Mouse (Mus musculus): ENCODE measurements around the gene Pdk4. TPM values are rescaled to one million over a fixed set of nuclear protein-coding genes. Genes with fewer than 3 reads are reported as not detected.
A peak's percentile ranks its signal among the peaks of the same experiment; 100 is the strongest.

The Pdk4 gene
- polyA plus RNA-seq, 1 experiment from 2014 or later: 10.0 TPM

DNA sequence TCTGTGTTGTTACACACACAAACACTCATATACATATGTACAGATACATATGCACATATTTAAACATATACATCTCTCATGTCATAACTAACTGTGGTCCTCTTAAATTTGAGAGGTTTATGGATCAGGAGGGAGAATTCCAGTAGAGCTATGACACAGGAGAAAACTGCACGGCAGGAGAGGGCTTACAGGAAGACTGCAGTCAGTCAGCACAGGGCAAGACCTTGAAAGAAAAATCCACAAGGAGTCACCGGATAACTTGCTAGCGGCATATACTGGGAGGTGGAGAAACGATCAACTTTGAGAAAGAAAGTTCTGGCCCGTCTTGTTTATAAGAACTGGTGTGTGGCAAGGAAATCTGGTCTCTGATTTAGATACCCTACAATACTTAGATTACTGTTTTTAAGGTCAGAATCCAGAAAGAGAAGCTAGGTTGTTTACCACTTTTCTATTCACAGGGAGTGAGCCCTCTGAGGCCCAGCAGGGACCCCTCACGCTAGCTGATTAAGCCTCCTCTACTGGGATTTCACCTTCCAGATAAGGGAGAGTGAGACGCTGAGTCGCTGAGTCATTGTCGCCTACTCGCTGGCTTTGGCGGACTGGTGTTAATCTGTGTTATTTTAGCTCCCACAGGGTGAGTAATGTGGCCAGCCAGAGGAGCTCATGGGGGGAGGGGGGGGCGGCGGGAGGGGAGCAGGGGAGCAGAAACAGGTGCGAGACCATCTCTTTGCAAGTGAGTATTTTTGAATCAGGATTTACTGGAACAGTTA is 53.6 kb downstream of the Pdk4 start:
- no peak overlapping the region for H3K9ac ChIP-seq (replicated peaks)
- peak overlapping the region; percentile 36 for H3K4me2 ChIP-seq (ENCODE audit: low read depth, low read length)
- peak; percentile 83 for ATAC-seq
- WGBS (ENCODE audit: insufficient replicate concordance): 11% methylated on average over 14 of the region's 14 CpGs
- no peak overlapping the region for H3K4me3 ChIP-seq (ENCODE audit: low read depth, low read length)
- peaks cover 8% of the 10 kb centered on the region; the same call in 1 of the 2 replicates for H3K4me1 ChIP-seq (ENCODE audit: insufficient read depth)
- peak; percentile 48 for DNase-seq
- peak overlapping the region; percentile 68 for H3K27ac ChIP-seq (ENCODE audit: low read depth)
- TF ChIP-seq CTCF (IDR thresholded peaks at IDR 0.05; ENCODE audit: low read depth) (no peak), EP300 (IDR thresholded peaks at IDR 0.05; ENCODE audit: low read depth) (no peak)
- H3K27me3 ChIP-seq (ENCODE audit: insufficient read depth, low read length): no peaks in the 10 kb centered on the region
- H3K36me3 ChIP-seq (replicated peaks; ENCODE audit: insufficient read depth, low read length): no peaks in the 10 kb centered on the region
- no peaks in the 10 kb centered on the region for H3K9me3 ChIP-seq (ENCODE audit: low read length)

DNA sequence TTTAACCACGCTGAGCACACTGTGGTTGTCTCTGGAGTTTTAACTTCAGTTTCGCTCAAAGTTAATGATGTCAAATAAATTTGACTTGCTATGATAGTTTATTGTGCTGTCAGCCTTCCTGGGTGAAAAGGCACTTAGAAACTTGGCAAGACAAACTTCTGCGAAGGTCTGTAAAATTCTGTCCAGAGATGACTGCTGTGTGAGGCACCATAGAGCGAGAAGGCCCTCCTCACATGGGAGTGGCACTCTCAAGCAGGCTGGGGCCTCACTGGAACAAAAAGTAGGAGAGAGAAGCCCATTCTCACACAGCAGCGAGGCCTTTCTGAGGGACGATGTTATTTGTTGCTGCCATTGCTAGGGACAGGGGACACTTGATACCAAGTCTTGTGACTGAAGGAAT is 54.9 kb downstream of the Pdk4 start:
- WGBS (ENCODE audit: insufficient replicate concordance): 90% methylated on average over 6 of the region's 6 CpGs
- no peaks in the 10 kb centered on the region for H3K9me3 ChIP-seq (ENCODE audit: low read length)
- no peak for ATAC-seq
- H3K27ac ChIP-seq (ENCODE audit: low read depth): no peak overlapping the region
- H3K4me3 ChIP-seq (ENCODE audit: low read depth, low read length): no peak overlapping the region
- DNase-seq: no peak
- no peaks in the 10 kb centered on the region for H3K36me3 ChIP-seq (replicated peaks; ENCODE audit: insufficient read depth, low read length)
- peaks cover 8% of the 10 kb centered on the region; the same call in 1 of the 2 replicates for H3K4me1 ChIP-seq (ENCODE audit: insufficient read depth)
- TF ChIP-seq CTCF (IDR thresholded peaks at IDR 0.05; ENCODE audit: low read depth) (no peak), EP300 (IDR thresholded peaks at IDR 0.05; ENCODE audit: low read depth) (no peak)
- no peak overlapping the region for H3K9ac ChIP-seq (replicated peaks)
- H3K4me2 ChIP-seq (ENCODE audit: low read depth, low read length): no peak overlapping the region
- no peaks in the 10 kb centered on the region for H3K27me3 ChIP-seq (ENCODE audit: insufficient read depth, low read length)

DNA sequence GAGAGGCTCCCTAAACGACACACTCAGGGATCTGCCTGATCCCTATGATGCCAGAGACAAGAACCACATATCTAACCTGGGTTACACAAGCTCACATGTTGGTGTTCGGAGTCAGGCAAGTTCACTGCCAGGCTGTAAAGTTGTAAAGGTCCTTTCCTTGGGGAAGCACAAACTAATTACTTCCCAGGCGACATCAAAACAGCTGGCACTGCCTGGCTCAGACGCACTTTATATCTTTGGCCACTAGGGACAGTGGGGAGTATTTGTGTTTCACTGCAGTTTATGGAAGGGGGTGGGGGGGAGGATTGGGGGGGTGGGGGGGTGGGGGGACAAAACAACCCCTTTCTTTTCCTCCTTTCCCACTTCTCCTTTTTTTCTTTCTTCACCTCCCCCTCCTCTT is 58.4 kb downstream of the Pdk4 start:
- H3K9ac ChIP-seq (replicated peaks): no peak overlapping the region
- no peak overlapping the region for H3K27ac ChIP-seq (ENCODE audit: low read depth)
- no peak overlapping the region for H3K4me3 ChIP-seq (ENCODE audit: low read depth, low read length)
- H3K4me2 ChIP-seq (ENCODE audit: low read depth, low read length): no peak overlapping the region
- 0 out of 2 replicates have a peak, but pooled peaks cover 5% of the 10 kb centered on the region for H3K4me1 ChIP-seq (ENCODE audit: insufficient read depth)
- H3K36me3 ChIP-seq (replicated peaks; ENCODE audit: insufficient read depth, low read length): no peaks in the 10 kb centered on the region
- DNase-seq (no peak), ATAC-seq (no peak)
- whole genome bisulfite sequencing (ENCODE audit: insufficient replicate concordance): 48% methylated on average over 4 of the region's 4 CpGs
- H3K27me3 ChIP-seq (ENCODE audit: insufficient read depth, low read length): no peaks in the 10 kb centered on the region
- TF ChIP-seq CTCF (IDR thresholded peaks at IDR 0.05; ENCODE audit: low read depth): peak; percentile 50
- no peak for TF ChIP-seq EP300 (IDR thresholded peaks at IDR 0.05; ENCODE audit: low read depth)
- no peaks in the 10 kb centered on the region for H3K9me3 ChIP-seq (ENCODE audit: low read length)

DNA sequence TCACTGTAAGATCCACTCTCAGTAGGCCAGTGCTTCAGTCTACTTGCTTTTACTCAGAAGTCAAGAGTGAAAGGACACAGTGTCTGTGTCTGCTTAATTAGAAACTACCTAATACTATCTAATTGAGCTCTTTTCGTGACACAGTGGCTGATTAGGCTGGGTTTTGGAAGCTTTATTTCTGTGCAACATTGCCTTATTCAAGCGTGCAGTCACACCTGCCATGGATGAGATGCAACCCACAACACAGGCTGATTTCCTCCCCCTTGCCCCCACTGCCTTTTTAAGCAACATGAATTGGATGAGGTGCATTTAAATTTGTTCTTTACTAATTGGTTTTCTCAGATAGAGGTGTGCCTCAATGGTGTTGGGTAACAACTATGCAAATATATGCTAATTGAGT is 62.2 kb downstream of the Pdk4 start:
- DNase-seq (no peak), ATAC-seq (no peak)
- H3K4me2 ChIP-seq (ENCODE audit: low read depth, low read length): no peak overlapping the region
- no peak overlapping the region for H3K27ac ChIP-seq (ENCODE audit: low read depth)
- 81% methylated on average over 2 of the region's 2 CpGs for WGBS (ENCODE audit: insufficient replicate concordance)
- H3K36me3 ChIP-seq (replicated peaks; ENCODE audit: insufficient read depth, low read length): no peaks in the 10 kb centered on the region
- H3K4me1 ChIP-seq (ENCODE audit: insufficient read depth): no peaks in the 10 kb centered on the region
- no peaks in the 10 kb centered on the region for H3K9me3 ChIP-seq (ENCODE audit: low read length)
- TF ChIP-seq EP300 (IDR thresholded peaks at IDR 0.05; ENCODE audit: low read depth): no peak
- TF ChIP-seq CTCF (IDR thresholded peaks at IDR 0.05; ENCODE audit: low read depth): no peak
- no peak overlapping the region for H3K9ac ChIP-seq (replicated peaks)
- no peak overlapping the region for H3K4me3 ChIP-seq (ENCODE audit: low read depth, low read length)
- no peaks in the 10 kb centered on the region for H3K27me3 ChIP-seq (ENCODE audit: insufficient read depth, low read length)

Other genes starting within 250 kb of the Pdk4 start
- 43.3 and 44.4 TPM in 2 replicates for gene Pon3, start 240.0 kb downstream of the Pdk4 start, polyA plus RNA-seq (2015; fragmentation: Nextera tagmentation; extraction: Ambion mirVana)
- gene Pon2, start 197.9 kb downstream of the Pdk4 start, polyA plus RNA-seq (2015; fragmentation: Nextera tagmentation; extraction: Ambion mirVana): 32.5 and 34.3 TPM in 2 replicates
- gene Asb4, start 112.9 kb downstream of the Pdk4 start, polyA plus RNA-seq (2015; fragmentation: Nextera tagmentation; extraction: Ambion mirVana): 1.8 and 2.2 TPM in 2 replicates
- 0.13 and 0.21 TPM in 2 replicates for gene Dync1i1, start 229.3 kb upstream of the Pdk4 start, polyA plus RNA-seq (2015; fragmentation: Nextera tagmentation; extraction: Ambion mirVana)

Data from liver, postnatal 0 days (tissue).